Mouse (Mus musculus) heart, embryonic 11.5 days (tissue): Measurements from ENCODE around the gene Dpy30. TPM values are rescaled to one million over a fixed set of nuclear protein-coding genes. Genes with fewer than 3 reads are reported as not detected.
A peak's percentile ranks its signal among the peaks of the same experiment; 100 is the strongest.

Source experiments
- ATAC-seq: fragments of 200-750 bp; cut with Nextera tagmentation; replicated peaks from 2 replicates; pipeline ENCODE4 v1.8.0; 2017; ENCODE audit warnings: moderate library complexity; ENCODE audit not compliant: insufficient number of reproducible peaks, low FRiP score, low TSS enrichment
- H3K27ac ChIP-seq: fragments of 300-500 bp; sonication (generic); 2 replicates; pipeline ENCODE4 v1.5.1; 2014; ENCODE audit warnings: mild to moderate bottlenecking, low read depth, low read length
- H3K27me3 ChIP-seq: fragments of 300-500 bp; sonication (generic); 2 replicates; pipeline ENCODE4 v1.6.1; 2014; ENCODE audit warnings: mild to moderate bottlenecking, low read length, mixed read lengths; ENCODE audit not compliant: control insufficient read depth, insufficient read depth
- H3K36me3 ChIP-seq: fragments of 300-500 bp; sonication (generic); 2 replicates; pipeline ENCODE4 v1.6.1; 2014; ENCODE audit warnings: mild to moderate bottlenecking, low read length, moderate library complexity, mixed read lengths; ENCODE audit not compliant: control insufficient read depth, insufficient read depth
- H3K4me1 ChIP-seq: fragments of 300-500 bp; sonication (generic); 2 replicates; pipeline ENCODE4 v1.6.1; 2014; ENCODE audit warnings: low read length; ENCODE audit not compliant: control insufficient read depth, insufficient read depth
- H3K4me2 ChIP-seq: fragments of 300-500 bp; sonication (generic); 2 replicates; pipeline ENCODE4 v1.6.1; 2014; ENCODE audit warnings: mild to moderate bottlenecking, moderate library complexity
- H3K4me3 ChIP-seq: fragments of 300-500 bp; sonication (generic); 2 replicates; pipeline ENCODE4 v1.5.1; 2014; ENCODE audit warnings: low read depth, low read length
- H3K9ac ChIP-seq: fragments of 300-500 bp; sonication (generic); 2 replicates; pipeline ENCODE4 v1.6.1; 2014; ENCODE audit warnings: mild to moderate bottlenecking, low read depth, low read length, moderate library complexity
- H3K9me3 ChIP-seq: fragments of 300-500 bp; sonication (generic); replicated peaks from 2 replicates; pipeline ENCODE4 v1.6.1; 2016; ENCODE audit warnings: low read length; ENCODE audit not compliant: control insufficient read depth
- WGBS: fragments of 180-500 bp; shearing (Covaris S2); extraction: QIAGEN DNeasy Blood & Tissue Kit; methylation state at CpG from one replicate; pipeline ENCODE4 v1.1.7; 2014; ENCODE audit not compliant: insufficient replicate concordance; 5-methylcytosine and 5-hydroxymethylcytosine counted together
- polyA plus RNA-seq: library from polyadenylated mRNA; unstranded; fragments of >200 nt; fragmentation: Nextera tagmentation; extraction: Ambion mirVana; gene quantifications from 2 replicates; pipeline ENCODE4 v1.2.1, GENCODE M21; 2014

Dpy30 gene
- polyA plus RNA-seq, 1 experiment from 2014 or later: 209 TPM

GRCm38 (mm10) chr17:74322400-74323054, 1.2 kb downstream of the Dpy30 start:
- Histone ChIP-seq H3K36me3 (no peaks in the 10 kb centered on the region), H3K4me2 (no peak overlapping the region), H3K9me3 (no peaks in the 10 kb centered on the region), H3K9ac (no peak overlapping the region), H3K4me3 (no peak overlapping the region), H3K27ac (no peak overlapping the region), H3K27me3 (no peaks in the 10 kb centered on the region), H3K4me1 (no peaks in the 10 kb centered on the region)
- no peak for ATAC-seq
- WGBS: 50% methylated on average over 5 of the region's 5 CpGs

DNA sequence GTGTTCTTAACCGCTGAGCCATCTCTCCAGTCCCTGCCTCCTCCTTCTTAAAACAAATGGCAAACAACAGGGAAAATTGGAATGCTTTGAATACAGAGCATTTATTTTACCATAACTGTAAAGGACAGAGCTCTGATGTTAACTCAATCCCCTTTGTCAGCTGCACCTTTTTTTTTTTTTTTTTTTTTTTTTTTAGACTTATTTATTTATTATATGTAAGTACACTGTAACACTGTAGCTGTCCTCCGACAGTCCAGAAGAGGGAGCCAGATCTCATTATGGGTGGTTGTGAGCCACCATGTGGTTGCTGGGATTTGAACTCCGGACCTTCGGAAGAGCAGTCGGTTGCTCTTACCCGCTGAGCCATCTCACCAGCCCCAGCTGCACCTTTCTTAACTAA, 5.0 kb downstream of the Dpy30 start:
- H3K36me3 ChIP-seq: no peaks in the 10 kb centered on the region; the same call in 1 of the 2 replicates

GRCm38 (mm10) chr17:74316309-74316863, 7.4 kb downstream of the Dpy30 start:
- Histone ChIP-seq H3K9me3 (no peaks in the 10 kb centered on the region), H3K27me3 (no peaks in the 10 kb centered on the region), H3K4me3 (peak overlapping the region; percentile 86), H3K4me2 (peak overlapping the region; percentile 69), H3K36me3 (peaks cover 3% of the 10 kb centered on the region), H3K9ac (peak overlapping the region; percentile 84), H3K27ac (peak overlapping the region; percentile 84), H3K4me1 (peaks cover 4% of the 10 kb centered on the region)
- WGBS: under 1% methylated on average over 48 of the region's 48 CpGs
- ATAC-seq: peak; percentile 91

More for the DNA sequence above, 5.0 kb downstream of the Dpy30 start:
- no peak for ATAC-seq
- Histone ChIP-seq H3K4me1 (peaks cover 4% of the 10 kb centered on the region), H3K27me3 (no peaks in the 10 kb centered on the region), H3K9ac (no peak overlapping the region), H3K4me2 (no peak overlapping the region), H3K27ac (no peak overlapping the region), H3K9me3 (no peaks in the 10 kb centered on the region), H3K4me3 (no peak overlapping the region)
- WGBS: 84% methylated on average over 6 of the region's 6 CpGs

GRCm38 (mm10) chr17:74315445-74316308, 8.1 kb downstream of the Dpy30 start:
- Histone ChIP-seq H3K27ac (peak overlapping the region; percentile 84), H3K9ac (peak overlapping the region; percentile 84), H3K4me2 (peak overlapping the region; percentile 69), H3K4me3 (peak overlapping the region; percentile 86), H3K4me1 (peaks cover 4% of the 10 kb centered on the region), H3K36me3 (peaks cover 3% of the 10 kb centered on the region), H3K9me3 (no peaks in the 10 kb centered on the region), H3K27me3 (no peaks in the 10 kb centered on the region)
- 1% methylated on average over 45 of the region's 45 CpGs for WGBS
- ATAC-seq: peak; percentile 81; the same call in 1 of the 2 replicates

DNA sequence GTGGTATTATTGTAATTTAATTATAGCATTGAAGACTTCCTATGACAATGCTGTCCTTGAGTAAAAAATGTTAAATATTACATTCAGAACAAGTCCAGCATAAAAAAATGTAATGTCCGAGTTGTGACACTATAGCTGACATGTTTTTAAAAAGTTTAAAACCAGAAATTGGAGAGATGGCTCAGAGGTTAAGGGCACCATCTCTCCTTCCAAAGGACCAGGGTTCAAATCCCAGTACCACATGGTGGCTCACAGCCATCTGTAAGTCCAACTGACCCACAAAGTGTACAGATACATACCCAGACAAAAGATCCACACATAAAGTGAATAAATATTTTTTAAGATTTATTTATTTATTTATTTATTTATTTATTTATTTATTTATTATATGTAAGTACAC, 17.7 kb downstream of the Dpy30 start:
- Histone ChIP-seq H3K9ac (no peak overlapping the region), H3K36me3 (peaks cover 12% of the 10 kb centered on the region), H3K4me3 (no peak overlapping the region), H3K27me3 (no peaks in the 10 kb centered on the region), H3K4me2 (no peak overlapping the region), H3K27ac (no peak overlapping the region), H3K4me1 (no peaks in the 10 kb centered on the region), H3K9me3 (no peaks in the 10 kb centered on the region)
- ATAC-seq: no peak
- 95% methylated on average over 1 of the region's 1 CpGs for WGBS

DNA sequence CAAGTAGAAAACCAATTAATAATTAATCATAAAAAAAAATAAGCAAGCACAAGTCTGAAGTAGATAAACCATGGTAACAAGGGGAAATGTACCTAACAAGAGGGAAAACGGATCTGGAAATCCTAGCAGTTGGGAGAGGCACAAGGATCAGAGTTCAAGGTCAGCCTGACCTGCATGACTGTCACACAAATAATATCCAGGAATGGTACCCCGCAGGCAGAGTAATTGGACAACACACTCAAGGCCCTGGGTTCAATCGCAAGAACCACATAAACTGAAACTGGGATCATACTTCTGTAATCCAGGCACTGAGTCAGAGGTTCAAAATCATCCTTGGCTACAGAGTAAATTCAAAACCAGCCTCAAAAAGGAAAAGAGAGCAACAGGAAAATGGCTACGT, 18.1 kb downstream of the Dpy30 start:
- 91% methylated on average over 4 of the region's 4 CpGs for WGBS
- no peak for ATAC-seq
- H3K9me3 ChIP-seq: no peaks in the 10 kb centered on the region

DNA sequence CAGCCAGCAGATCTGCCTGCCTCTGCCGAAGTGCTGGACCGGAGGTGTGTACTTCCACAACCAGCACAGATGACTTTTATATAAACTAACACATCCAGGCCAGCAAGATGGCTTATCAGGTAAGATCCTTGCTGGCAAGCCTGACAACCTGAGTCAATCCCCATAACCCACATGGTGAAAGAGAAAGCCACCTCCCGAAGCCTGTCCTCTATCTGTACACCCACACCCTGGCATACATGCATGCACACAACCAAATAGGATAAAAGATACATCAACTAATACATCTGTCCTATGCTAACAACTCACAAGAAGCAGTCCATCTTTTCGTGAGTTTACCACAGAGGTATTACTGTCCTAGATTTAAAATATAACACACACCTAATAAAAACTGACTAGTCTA, 19.7 kb downstream of the Dpy30 start:
- H3K9me3 ChIP-seq: no peaks in the 10 kb centered on the region
- H3K4me3 ChIP-seq: no peak overlapping the region
- no peaks in the 10 kb centered on the region for H3K4me1 ChIP-seq
- no peak overlapping the region for H3K9ac ChIP-seq
- 90% methylated on average over 4 of the region's 4 CpGs for WGBS
- no peaks in the 10 kb centered on the region for H3K27me3 ChIP-seq
- no peak overlapping the region for H3K27ac ChIP-seq
- H3K4me2 ChIP-seq: no peak overlapping the region
- ATAC-seq: no peak
- H3K36me3 ChIP-seq: peaks cover 15% of the 10 kb centered on the region

More for the DNA sequence above, 18.1 kb downstream of the Dpy30 start:
- H3K4me2 ChIP-seq: no peak overlapping the region
- no peak overlapping the region for H3K27ac ChIP-seq
- H3K36me3 ChIP-seq: peaks cover 12% of the 10 kb centered on the region
- no peak overlapping the region for H3K9ac ChIP-seq
- H3K27me3 ChIP-seq: no peaks in the 10 kb centered on the region
- H3K4me3 ChIP-seq: no peak overlapping the region
- no peaks in the 10 kb centered on the region for H3K4me1 ChIP-seq

GRCm38 (mm10) chr17:74300089-74300488, 23.7 kb downstream of the Dpy30 start:
- Histone ChIP-seq H3K4me3 (no peak overlapping the region), H3K9ac (no peak overlapping the region), H3K4me2 (no peak overlapping the region), H3K27me3 (no peaks in the 10 kb centered on the region), H3K36me3 (peaks cover 8% of the 10 kb centered on the region), H3K4me1 (no peaks in the 10 kb centered on the region), H3K27ac (no peak overlapping the region), H3K9me3 (no peaks in the 10 kb centered on the region)
- no peak for ATAC-seq
- WGBS: 87% methylated on average over 5 of the region's 5 CpGs
